Mouse (Mus musculus): ENCODE data around the gene 2700081O15Rik.
A peak's percentile ranks its signal among the peaks of the same experiment; 100 is the strongest.
"Not testable (repeated sequence)": the region's sequence is repeated elsewhere in the genome, so short reads cannot be mapped to it uniquely, and the experiment has no call there.

The 2700081O15Rik gene

GRCm38 (mm10) chr19:7416834-7417735 lies at the start of gene 2700081O15Rik:
TSS of gene 2700081O15Rik (plus strand) at chr19:7417625.
- DNase-seq = peak; percentile 83

- not testable (repeated sequence) for DNase-seq
Measured at GRCm38 (mm10) chr19:7369469-7369868, 48.0 kb upstream of the 2700081O15Rik start.

- no peak for DNase-seq
Measured at GRCm38 (mm10) chr19:7374491-7374890, 42.9 kb upstream of the 2700081O15Rik start.

GRCm38 (mm10) chr19:7377639-7378038 lies 39.8 kb upstream of the 2700081O15Rik start:
- no peak for DNase-seq

- DNase-seq = no peak
Measured at GRCm38 (mm10) chr19:7381906-7382247, 35.5 kb upstream of the 2700081O15Rik start.

- peak; percentile 86 for DNase-seq
Measured at GRCm38 (mm10) chr19:7382248-7382902, 35.0 kb upstream of the 2700081O15Rik start.

- DNase-seq = peak; percentile 99
Measured at GRCm38 (mm10) chr19:7382903-7383865, 34.2 kb upstream of the 2700081O15Rik start, which contains the start of gene Spindoc. TSS of gene Spindoc (minus strand) at chr19:7382994.

- no peak for DNase-seq
Measured at GRCm38 (mm10) chr19:7386042-7386441, 31.4 kb upstream of the 2700081O15Rik start.

GRCm38 (mm10) chr19:7388488-7388887 lies 28.9 kb upstream of the 2700081O15Rik start:
- no peak for DNase-seq

- DNase-seq = peak; percentile 46
Measured at GRCm38 (mm10) chr19:7396867-7397826, 20.3 kb upstream of the 2700081O15Rik start.

- DNase-seq = not testable (repeated sequence)
Measured at GRCm38 (mm10) chr19:7398898-7399297, 18.5 kb upstream of the 2700081O15Rik start.

- DNase-seq = no peak
Measured at GRCm38 (mm10) chr19:7400635-7401034, 16.8 kb upstream of the 2700081O15Rik start.

- no peak for DNase-seq
Measured at GRCm38 (mm10) chr19:7404623-7405229, 12.7 kb upstream of the 2700081O15Rik start.

- no peak for DNase-seq
Measured at GRCm38 (mm10) chr19:7412361-7412760, 5.1 kb upstream of the 2700081O15Rik start.

GRCm38 (mm10) chr19:7415916-7416833 lies 1.2 kb upstream of the 2700081O15Rik start:
- DNase-seq = no peak

GRCm38 (mm10) chr19:7417911-7418849 lies 755 bp downstream of the 2700081O15Rik start:
- peak; percentile 93 for DNase-seq

GRCm38 (mm10) chr19:7419134-7419533 lies 1.7 kb downstream of the 2700081O15Rik start:
- peak; percentile 31 for DNase-seq

- peak; percentile 37 for DNase-seq
Measured at GRCm38 (mm10) chr19:7420108-7420507, 2.7 kb downstream of the 2700081O15Rik start.

All from thymus, postnatal 4 days (tissue).